Mouse (Mus musculus) G1E (cell line): ENCODE results near the gene Sfrp5. TPM values are rescaled to one million over a fixed set of nuclear protein-coding genes. Genes with fewer than 3 reads are reported as not detected.

Source experiments
- ATAC-seq: 2 replicates; pipeline ENCODE4 v1.8.0; 2016; ENCODE audit warnings: mild to moderate bottlenecking; ENCODE audit not compliant: insufficient number of reproducible peaks, poor library complexity, low FRiP score, severe bottlenecking; ENCODE audit errors: extremely low read depth
- DNase-seq: peaks from one replicate; pipeline ENCODE4 v3.0.0; 2012; ENCODE audit warnings: low spot score
- H3K27me3 ChIP-seq: 2 replicates; pipeline ENCODE4 v1.6.1; 2012; ENCODE audit warnings: mild to moderate bottlenecking, low read length, inconsistent platforms; ENCODE audit not compliant: insufficient read depth
- H3K36me3 ChIP-seq: replicated peaks from 2 replicates; pipeline ENCODE3; 2012; ENCODE audit warnings: mild to moderate bottlenecking, inconsistent platforms
- H3K4me1 ChIP-seq: 2 replicates; pipeline ENCODE4 v1.6.1; 2012; ENCODE audit warnings: low read depth, low read length, inconsistent platforms, mixed read lengths; ENCODE audit not compliant: insufficient read depth
- H3K4me3 ChIP-seq: 2 replicates; pipeline ENCODE4 v1.5.1; 2012; ENCODE audit warnings: low read depth, mild to moderate bottlenecking, inconsistent platforms, low read length, moderate library complexity, mixed read lengths
- H3K9me3 ChIP-seq: replicated peaks from 2 replicates; pipeline ENCODE4 v1.6.1; 2012; ENCODE audit warnings: inconsistent platforms
- CTCF ChIP-seq: IDR thresholded peaks from 2 replicates; pipeline ENCODE4 v1.5.1; 2012; ENCODE audit warnings: low read depth, low read length, inconsistent platforms, mixed read lengths
- GATA1 ChIP-seq: IDR thresholded peaks from 2 replicates; pipeline ENCODE4 v1.6.1; 2012; ENCODE audit warnings: borderline replicate concordance, low read length, inconsistent platforms, mixed read lengths
- GATA2 ChIP-seq: IDR thresholded peaks from 2 replicates; pipeline ENCODE4 v1.6.1; 2012; ENCODE audit warnings: low read depth, low read length, inconsistent platforms, borderline replicate concordance
- POLR2AphosphoS5 ChIP-seq: IDR thresholded peaks from 2 replicates; pipeline ENCODE4 v1.6.1; 2012; ENCODE audit warnings: low read depth, low read length, inconsistent platforms; ENCODE audit not compliant: insufficient replicate concordance
- TAL1 ChIP-seq: conservative IDR thresholded peaks from 2 replicates; pipeline ENCODE4 v1.6.1; 2012; ENCODE audit warnings: low read depth, low read length, inconsistent platforms, mixed read lengths
- polyA plus RNA-seq: library from polyadenylated mRNA; stranded (reverse); fragments of >175 nt; gene quantifications from 2 replicates; pipeline ENCODE4 v1.2.3, GENCODE M21; 2012
- total RNA-seq, 2 experiments: library from RNA; stranded (forward) in 1 of 2; stranded (reverse) in 1 of 2; fragments of 200-1000 nt in 1 of 2; fragments of >200 nt in 1 of 2; fragmentation: Nextera tagmentation in 1 of 2; gene quantifications; 2 replicates each; pipeline ENCODE4 v1.2.3; 2014 to 2017

The Sfrp5 gene
- total and polyA plus RNA-seq, 3 experiments, result not detected

DNA sequence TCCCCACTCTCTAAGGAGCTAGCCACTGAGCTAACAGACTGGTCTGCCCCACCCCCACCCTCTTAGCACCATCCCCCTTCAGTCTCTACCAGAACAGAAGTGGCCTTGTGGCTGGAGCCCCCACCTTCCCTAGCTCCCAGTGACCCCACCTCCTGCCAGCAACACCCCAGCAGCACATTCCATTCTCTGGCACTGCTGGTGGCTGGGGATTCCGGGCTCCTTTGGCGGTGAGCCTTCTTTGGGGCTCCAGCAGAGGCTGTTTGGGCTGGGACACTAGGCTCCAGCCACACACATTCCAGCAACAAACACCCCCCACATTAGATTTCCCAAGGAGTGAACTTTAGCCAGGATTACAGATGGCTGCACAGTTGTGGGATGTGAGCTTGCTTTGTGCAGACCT, 8.7 kb downstream of the Sfrp5 start:
- TF ChIP-seq GATA2 (no peak), CTCF (no peak), GATA1 (no peak), TAL1 (no peak), POLR2AphosphoS5 (no peak)
- DNase-seq, result no peak
- Histone ChIP-seq H3K36me3 (peaks cover 57% of the 10 kb centered on the region), H3K9me3 (no peaks in the 10 kb centered on the region), H3K4me3 (no peak overlapping the region), H3K27me3 (peaks cover 15% of the 10 kb centered on the region), H3K4me1 (peaks cover 4% of the 10 kb centered on the region; the same call in 1 of the 2 replicates)
- no peak for ATAC-seq

DNA sequence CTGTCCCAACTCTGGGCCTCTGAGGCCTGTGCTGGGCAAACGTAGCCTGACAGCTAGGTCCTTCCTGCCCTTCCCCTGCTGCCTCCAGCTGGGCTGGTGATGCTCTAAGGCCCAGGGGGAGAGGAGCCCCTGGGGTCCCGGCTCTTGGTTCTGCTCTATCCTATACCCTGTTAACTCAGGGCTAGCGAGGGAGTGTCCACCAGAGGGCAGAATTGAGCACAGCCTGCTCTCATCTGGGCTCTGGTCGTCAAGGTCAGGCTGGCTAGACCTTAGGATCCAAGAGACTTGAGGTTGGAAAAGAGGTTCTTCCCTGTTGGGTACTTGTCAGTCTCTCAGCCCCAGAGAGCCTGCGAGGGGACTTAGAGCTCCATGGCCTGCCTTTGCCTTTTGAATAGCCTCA, 11.6 kb downstream of the Sfrp5 start:
- TF ChIP-seq TAL1, result no peak
- TF ChIP-seq POLR2AphosphoS5, result no peak
- peak; percentile 67; the same call in 1 of the 2 replicates for TF ChIP-seq CTCF
- no peak for TF ChIP-seq GATA1
- TF ChIP-seq GATA2, result no peak
- H3K36me3 ChIP-seq, result peaks cover 85% of the 10 kb centered on the region
- no peaks in the 10 kb centered on the region; the same call in 1 of the 2 replicates for H3K4me1 ChIP-seq
- ATAC-seq, result no peak
- no peak overlapping the region for H3K4me3 ChIP-seq
- H3K27me3 ChIP-seq, result no peaks in the 10 kb centered on the region
- no peaks in the 10 kb centered on the region for H3K9me3 ChIP-seq
- peak; percentile 63 for DNase-seq

DNA sequence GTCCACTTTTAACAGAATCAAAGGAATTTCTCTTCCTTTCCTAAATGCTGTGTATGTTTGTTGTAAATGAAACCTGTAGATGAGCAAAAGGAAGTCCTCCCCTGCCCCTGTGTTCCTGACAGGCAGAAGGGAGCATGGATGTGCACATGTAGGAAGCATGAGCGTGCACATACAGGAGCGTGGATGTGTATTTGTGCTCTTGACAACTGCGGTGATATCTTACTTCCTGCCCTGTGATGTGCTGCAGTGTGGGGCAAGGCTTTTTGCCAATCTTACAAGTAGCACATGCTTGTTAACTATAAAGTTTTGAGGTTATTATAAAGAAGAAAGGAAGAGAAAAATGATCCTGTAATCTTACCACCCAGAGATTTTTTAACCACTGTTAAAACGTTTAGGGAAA, 12.3 kb downstream of the Sfrp5 start:
- no peak for DNase-seq
- TF ChIP-seq GATA2 (no peak), GATA1 (no peak), CTCF (no peak), POLR2AphosphoS5 (no peak), TAL1 (no peak)
- no peaks in the 10 kb centered on the region for H3K9me3 ChIP-seq
- ATAC-seq, result no peak
- no peak overlapping the region for H3K4me3 ChIP-seq
- H3K36me3 ChIP-seq, result peaks cover 93% of the 10 kb centered on the region
- H3K4me1 ChIP-seq, result no peaks in the 10 kb centered on the region; the same call in 1 of the 2 replicates
- no peaks in the 10 kb centered on the region for H3K27me3 ChIP-seq

DNA sequence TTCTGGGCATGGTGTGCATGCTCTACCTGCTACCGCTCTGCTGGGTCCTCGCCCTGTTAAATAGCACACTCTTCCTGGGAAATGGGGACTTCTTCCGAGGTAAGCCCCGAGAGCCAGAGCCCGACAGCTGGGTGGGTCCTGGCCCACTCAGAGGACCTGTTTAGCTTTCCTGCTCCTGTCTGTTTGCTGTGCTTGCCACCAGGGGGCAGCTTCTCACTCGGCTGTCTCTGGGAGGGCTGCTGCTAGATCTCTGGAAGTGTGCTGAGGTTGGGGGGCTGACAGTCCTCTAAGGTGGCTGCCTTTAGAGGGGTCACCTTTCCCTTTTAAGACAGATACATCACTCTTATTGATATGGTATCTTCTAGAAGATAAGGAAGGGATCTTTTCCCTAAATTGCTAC, 19.4 kb downstream of the Sfrp5 start:
- H3K4me3 ChIP-seq, result no peak overlapping the region
- TF ChIP-seq TAL1, result no peak
- TF ChIP-seq CTCF, result no peak; the same call in 1 of the 2 replicates
- no peak for TF ChIP-seq GATA1
- TF ChIP-seq GATA2, result no peak
- no peak for TF ChIP-seq POLR2AphosphoS5
- DNase-seq (no peak), ATAC-seq (no peak)
- H3K4me1 ChIP-seq, result no peaks in the 10 kb centered on the region; the same call in 1 of the 2 replicates
- H3K27me3 ChIP-seq, result no peaks in the 10 kb centered on the region
- H3K36me3 ChIP-seq, result peaks cover 98% of the 10 kb centered on the region
- H3K9me3 ChIP-seq, result no peaks in the 10 kb centered on the region

GRCm38 (mm10) chr19:42179356-42179755, 22.7 kb downstream of the Sfrp5 start:
- no peak for TF ChIP-seq POLR2AphosphoS5
- no peak for TF ChIP-seq TAL1
- TF ChIP-seq CTCF, result no peak
- TF ChIP-seq GATA1, result no peak
- no peak for TF ChIP-seq GATA2
- Histone ChIP-seq H3K36me3 (peaks cover 94% of the 10 kb centered on the region), H3K4me1 (peaks cover 3% of the 10 kb centered on the region; the same call in 1 of the 2 replicates), H3K27me3 (no peaks in the 10 kb centered on the region), H3K4me3 (no peak overlapping the region), H3K9me3 (no peaks in the 10 kb centered on the region)
- no peak for ATAC-seq
- no peak for DNase-seq

- Histone ChIP-seq H3K27me3 (no peaks in the 10 kb centered on the region), H3K9me3 (no peaks in the 10 kb centered on the region), H3K4me3 (no peak overlapping the region), H3K36me3 (peaks cover 87% of the 10 kb centered on the region), H3K4me1 (peaks cover 3% of the 10 kb centered on the region; the same call in 1 of the 2 replicates)
- TF ChIP-seq TAL1 (no peak), CTCF (no peak), GATA2 (no peak), POLR2AphosphoS5 (no peak), GATA1 (no peak)
- ATAC-seq (no peak), DNase-seq (no peak)
These were observed 24.6 kb downstream of the Sfrp5 start for GRCm38 (mm10) chr19:42177461-42177860.
